Mouse (Mus musculus) forebrain, embryonic 10.5 days (tissue): ENCODE data around the gene Gm19426. TPM values are rescaled to one million over a fixed set of nuclear protein-coding genes. Genes with fewer than 3 reads are reported as not detected.
"Not testable (repeated sequence)": the region's sequence is repeated elsewhere in the genome, so short reads cannot be mapped to it uniquely, and the experiment has no call there.

ENCODE experiments used
- DNase-seq: peaks from one replicate; pipeline ENCODE4 v3.0.0-alpha.2; 2017; ENCODE audit warnings: low spot score; ENCODE audit errors: extremely low spot score
- H3K27ac ChIP-seq: fragments of 300-500 bp; sonication (generic); 2 replicates; pipeline ENCODE4 v1.5.1; 2016; ENCODE audit warnings: mild to moderate bottlenecking
- H3K27me3 ChIP-seq: fragments of 300-500 bp; sonication (generic); 2 replicates; pipeline ENCODE4 v1.6.1; 2016; ENCODE audit warnings: mild to moderate bottlenecking; ENCODE audit not compliant: poor library complexity, severe bottlenecking
- H3K36me3 ChIP-seq: fragments of 300-500 bp; sonication (generic); replicated peaks from 2 replicates; pipeline ENCODE4 v1.6.1; 2016; ENCODE audit warnings: mild to moderate bottlenecking, moderate library complexity
- H3K4me1 ChIP-seq: fragments of 300-500 bp; sonication (generic); 2 replicates; pipeline ENCODE4 v1.6.1; 2016
- H3K4me3 ChIP-seq: fragments of 300-500 bp; sonication (generic); 2 replicates; pipeline ENCODE4 v1.5.1; 2016; ENCODE audit warnings: mild to moderate bottlenecking, moderate library complexity
- H3K9me3 ChIP-seq: fragments of 300-500 bp; sonication (generic); 2 replicates; pipeline ENCODE4 v1.6.1; 2016; ENCODE audit warnings: mild to moderate bottlenecking, moderate library complexity
- WGBS: fragments of 180-500 bp; shearing (Covaris S2); methylation state at CpG from one replicate; pipeline ENCODE4 v1.1.7; 2016; 5-methylcytosine and 5-hydroxymethylcytosine counted together
- polyA plus RNA-seq: library from polyadenylated mRNA; unstranded; fragments of >200 nt; fragmentation: Nextera tagmentation; extraction: Ambion mirVana; gene quantifications from 2 replicates; pipeline ENCODE4 v1.2.1, GENCODE M21; 2016

The Gm19426 gene
- polyA plus RNA-seq, 1 experiment from 2014 or later: 8.8 TPM

DNA sequence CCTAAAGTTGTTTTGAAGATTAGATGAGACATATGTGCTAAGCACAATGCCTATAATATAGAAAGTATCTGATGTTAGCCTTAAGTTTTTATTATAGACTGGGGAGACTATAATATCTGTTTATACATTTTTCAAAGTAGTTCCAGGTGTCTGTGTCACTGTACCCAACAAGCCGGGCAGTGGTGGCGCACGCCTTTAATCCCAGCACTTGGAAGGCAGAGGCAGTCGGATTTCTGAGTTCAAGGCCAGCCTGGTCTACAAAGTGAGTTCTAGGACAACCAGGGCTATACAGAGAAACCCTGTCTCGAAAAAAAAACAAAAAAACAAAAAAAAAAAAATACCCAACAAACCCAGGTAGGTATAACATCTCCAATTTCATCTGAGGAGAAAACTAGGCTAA lies 15.3 kb downstream of the Gm19426 start:
- Histone ChIP-seq H3K36me3 (peaks cover 28% of the 10 kb centered on the region), H3K4me1 (peaks cover 30% of the 10 kb centered on the region), H3K4me3 (0 out of 2 replicates have a peak overlapping the region, but pooled peaks have one; percentile 66)
- not testable (repeated sequence) for H3K9me3 ChIP-seq, H3K27me3 ChIP-seq, DNase-seq, H3K27ac ChIP-seq
- 83% methylated on average over 5 of the region's 5 CpGs for WGBS

DNA sequence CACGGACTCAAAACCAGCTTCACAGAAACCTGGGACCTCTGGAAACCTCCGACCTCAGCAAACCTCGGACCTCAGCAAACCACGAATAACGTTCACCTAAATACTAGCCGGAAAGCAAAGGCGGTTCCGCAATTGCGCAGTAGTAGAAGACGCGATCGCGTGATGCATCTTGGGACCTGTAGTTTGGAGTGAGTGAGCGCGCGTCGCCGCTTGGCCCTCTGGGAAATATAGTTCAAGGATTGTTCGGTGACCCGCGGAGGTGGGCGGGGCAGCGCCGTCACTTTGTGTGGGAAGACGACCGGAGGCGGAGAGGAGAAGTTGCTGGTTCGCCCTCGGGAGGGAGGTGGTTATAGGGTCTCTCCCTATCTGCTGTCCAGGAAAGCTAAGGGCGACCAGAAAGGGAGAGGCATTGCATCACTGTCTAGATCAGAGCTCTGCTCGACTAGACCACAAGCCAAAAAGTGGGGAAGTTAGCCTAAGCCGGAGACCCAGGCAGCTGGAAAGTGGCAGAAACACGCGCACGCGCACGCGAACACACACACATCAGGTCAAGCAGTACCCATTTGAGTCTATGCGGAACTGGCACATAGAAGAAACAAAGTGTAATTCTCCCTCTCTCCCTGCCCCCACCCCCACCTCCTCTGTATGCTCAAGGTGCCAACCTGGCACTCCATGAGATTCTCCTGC lies 16.1 kb downstream of the Gm19426 start, which contains the start of gene Clp1:
TSS of gene Clp1 (minus strand) at position 179 of the 687 bp plus-strand sequence.
- H3K27ac ChIP-seq: peak within 1 kb of the TSS; percentile 87
- H3K9me3 ChIP-seq: no peaks in the 10 kb centered on the region
- peak; percentile 98 for DNase-seq
- H3K4me3 ChIP-seq: peak within 1 kb of the TSS; percentile 66
- no peaks in the 10 kb centered on the region for H3K27me3 ChIP-seq
- H3K4me1 ChIP-seq: peaks cover 28% of the 10 kb centered on the region
- under 1% methylated on average over 39 of the region's 39 CpGs for WGBS
- peaks cover 34% of the 10 kb centered on the region for H3K36me3 ChIP-seq

DNA sequence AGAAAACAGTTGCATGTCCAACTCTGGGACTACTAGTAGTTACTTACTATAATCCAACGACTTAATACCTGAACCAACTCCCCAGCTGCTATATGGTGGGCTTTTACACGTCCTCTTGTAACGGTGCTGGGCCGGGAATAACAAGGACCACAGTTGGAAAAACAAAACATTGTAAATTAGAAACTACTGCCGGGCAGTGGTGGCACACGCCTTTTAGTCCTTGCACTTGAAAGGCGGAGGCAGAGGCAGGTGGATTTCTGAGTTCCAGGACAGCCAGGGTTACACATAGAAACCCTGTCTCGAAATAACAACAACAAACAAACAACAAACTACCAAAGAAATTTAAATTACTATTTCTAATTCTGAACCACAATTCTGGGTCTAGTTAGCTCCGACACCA lies 16.7 kb downstream of the Gm19426 start:
- 5% methylated on average over 9 of the region's 9 CpGs for WGBS
- DNase-seq: no peak
- H3K4me3 ChIP-seq: peak overlapping the region; percentile 66
- H3K27me3 ChIP-seq: no peaks in the 10 kb centered on the region
- peaks cover 28% of the 10 kb centered on the region for H3K4me1 ChIP-seq
- no peaks in the 10 kb centered on the region for H3K9me3 ChIP-seq
- H3K36me3 ChIP-seq: peaks cover 40% of the 10 kb centered on the region
- H3K27ac ChIP-seq: peak overlapping the region; percentile 87

DNA sequence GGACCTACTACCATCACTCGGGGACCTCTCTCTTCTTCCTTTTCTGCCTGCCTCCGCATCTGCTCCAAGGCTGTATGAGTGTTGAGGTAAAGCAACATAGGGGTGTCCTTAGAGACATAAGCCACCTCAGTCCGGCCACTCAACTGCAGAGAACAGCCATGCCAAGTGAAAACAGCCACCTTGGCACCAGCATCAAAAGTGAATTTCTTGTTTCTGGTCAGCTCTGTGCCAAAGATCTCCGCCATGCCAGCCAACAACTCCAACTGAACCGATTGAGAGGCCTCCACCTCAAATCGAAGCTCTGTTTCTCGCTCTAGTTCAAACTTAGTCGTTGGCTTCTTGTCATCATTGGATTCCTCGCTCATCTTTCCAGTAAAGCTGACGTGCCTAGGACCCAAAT lies 17.7 kb downstream of the Gm19426 start:
- no peaks in the 10 kb centered on the region for H3K27me3 ChIP-seq
- peak overlapping the region; percentile 66 for H3K4me3 ChIP-seq
- peaks cover 45% of the 10 kb centered on the region for H3K36me3 ChIP-seq
- DNase-seq: no peak
- WGBS: 95% methylated on average over 10 of the region's 10 CpGs
- H3K27ac ChIP-seq: no peak overlapping the region
- no peaks in the 10 kb centered on the region for H3K9me3 ChIP-seq
- H3K4me1 ChIP-seq: peaks cover 28% of the 10 kb centered on the region

DNA sequence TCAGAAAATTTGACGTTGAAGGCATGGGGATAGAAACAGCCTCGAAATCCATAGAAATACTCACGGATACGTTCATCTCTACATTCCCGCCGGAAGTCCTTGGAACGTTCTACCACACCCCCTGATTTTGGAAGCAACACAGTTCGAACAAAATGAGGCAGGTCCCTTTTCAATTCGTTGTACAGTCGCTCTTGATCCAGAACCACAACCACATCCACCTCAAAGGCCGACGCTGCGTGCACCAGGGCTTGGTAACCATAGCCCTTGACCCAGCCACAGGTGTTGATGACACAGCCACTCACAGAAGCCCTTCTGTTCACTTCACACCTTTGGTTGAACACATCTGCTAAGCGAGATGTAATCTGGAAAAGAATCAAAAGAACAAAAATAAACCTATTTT lies 19.6 kb downstream of the Gm19426 start:
- Histone ChIP-seq H3K4me1 (peaks cover 28% of the 10 kb centered on the region), H3K27ac (no peak overlapping the region), H3K4me3 (no peak overlapping the region), H3K36me3 (peaks cover 45% of the 10 kb centered on the region), H3K9me3 (no peaks in the 10 kb centered on the region), H3K27me3 (no peaks in the 10 kb centered on the region)
- DNase-seq: no peak
- 96% methylated on average over 14 of the region's 14 CpGs for WGBS

DNA sequence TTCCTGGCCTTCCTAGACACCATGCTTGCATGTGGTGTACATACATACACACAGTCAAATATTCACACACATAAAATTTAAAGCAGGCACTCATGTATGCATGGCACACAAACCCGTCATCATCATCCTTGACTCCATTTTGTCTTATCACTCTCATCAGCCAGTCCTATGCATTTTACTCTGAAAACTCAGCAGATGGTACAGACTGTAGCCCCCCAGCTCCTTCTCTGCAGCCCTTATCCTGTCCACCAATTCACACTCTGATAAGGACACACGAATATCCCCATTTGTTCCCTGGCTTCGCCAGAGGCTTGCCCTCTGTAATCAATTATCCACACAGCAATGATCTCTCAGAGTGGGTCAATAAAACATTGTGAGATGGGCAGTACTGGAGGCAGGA lies 22.3 kb downstream of the Gm19426 start:
- Histone ChIP-seq H3K4me3 (no peak overlapping the region), H3K4me1 (peaks cover 25% of the 10 kb centered on the region), H3K27ac (no peak overlapping the region), H3K27me3 (no peaks in the 10 kb centered on the region), H3K36me3 (peaks cover 45% of the 10 kb centered on the region), H3K9me3 (no peaks in the 10 kb centered on the region)
- 85% methylated on average over 3 of the region's 3 CpGs for WGBS
- no peak for DNase-seq

DNA sequence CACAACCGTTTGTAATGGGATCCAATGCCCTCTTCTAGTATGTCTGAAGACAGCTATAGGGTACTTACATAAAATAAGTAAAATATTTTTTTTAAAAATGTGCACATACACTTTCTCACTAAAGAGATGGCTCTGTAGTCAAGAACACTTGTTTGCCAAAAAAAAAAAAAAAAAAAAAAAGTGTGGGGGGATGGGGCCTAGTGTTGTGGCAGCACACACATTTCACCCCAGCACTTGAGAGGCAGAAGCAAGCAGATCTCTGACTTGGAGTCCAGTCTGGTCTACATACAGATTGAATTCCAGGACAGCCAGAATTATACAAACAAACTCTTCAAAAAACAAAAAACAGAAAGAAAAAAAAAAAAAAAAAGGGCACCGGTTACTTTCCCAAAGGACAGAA lies 22.7 kb downstream of the Gm19426 start:
- WGBS: 93% methylated on average over 2 of the region's 2 CpGs
- H3K9me3 ChIP-seq: no peaks in the 10 kb centered on the region
- H3K27ac ChIP-seq: no peak overlapping the region
- H3K27me3 ChIP-seq: no peaks in the 10 kb centered on the region
- H3K4me1 ChIP-seq: peaks cover 22% of the 10 kb centered on the region
- no peak for DNase-seq
- H3K4me3 ChIP-seq: no peak overlapping the region
- peaks cover 42% of the 10 kb centered on the region for H3K36me3 ChIP-seq

DNA sequence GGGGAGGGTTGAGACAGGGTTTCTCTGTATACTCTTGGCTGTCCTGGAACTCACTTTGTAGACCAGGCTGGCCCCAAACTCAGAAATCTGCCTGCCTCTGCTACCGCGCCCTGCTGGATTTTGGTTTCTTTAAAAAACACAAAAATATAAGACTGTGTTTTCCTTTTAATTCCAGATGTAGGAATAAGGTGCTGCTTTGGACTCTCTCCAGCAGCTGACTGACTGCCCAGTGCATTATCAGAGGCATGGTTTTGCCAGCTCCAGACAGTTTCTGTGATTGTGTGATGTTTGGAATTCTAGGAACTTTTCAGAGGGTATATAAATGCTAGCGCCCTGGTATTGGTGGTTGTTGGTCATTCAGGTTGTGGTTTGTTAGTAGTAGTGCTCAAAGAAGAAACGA lies 26.1 kb downstream of the Gm19426 start:
- H3K4me3 ChIP-seq: no peak overlapping the region
- no peaks in the 10 kb centered on the region for H3K27me3 ChIP-seq
- no peak overlapping the region for H3K27ac ChIP-seq
- peaks cover 31% of the 10 kb centered on the region for H3K4me1 ChIP-seq
- H3K36me3 ChIP-seq: peaks cover 11% of the 10 kb centered on the region
- WGBS: 93% methylated on average over 4 of the region's 4 CpGs
- no peak for DNase-seq
- H3K9me3 ChIP-seq: no peaks in the 10 kb centered on the region

DNA sequence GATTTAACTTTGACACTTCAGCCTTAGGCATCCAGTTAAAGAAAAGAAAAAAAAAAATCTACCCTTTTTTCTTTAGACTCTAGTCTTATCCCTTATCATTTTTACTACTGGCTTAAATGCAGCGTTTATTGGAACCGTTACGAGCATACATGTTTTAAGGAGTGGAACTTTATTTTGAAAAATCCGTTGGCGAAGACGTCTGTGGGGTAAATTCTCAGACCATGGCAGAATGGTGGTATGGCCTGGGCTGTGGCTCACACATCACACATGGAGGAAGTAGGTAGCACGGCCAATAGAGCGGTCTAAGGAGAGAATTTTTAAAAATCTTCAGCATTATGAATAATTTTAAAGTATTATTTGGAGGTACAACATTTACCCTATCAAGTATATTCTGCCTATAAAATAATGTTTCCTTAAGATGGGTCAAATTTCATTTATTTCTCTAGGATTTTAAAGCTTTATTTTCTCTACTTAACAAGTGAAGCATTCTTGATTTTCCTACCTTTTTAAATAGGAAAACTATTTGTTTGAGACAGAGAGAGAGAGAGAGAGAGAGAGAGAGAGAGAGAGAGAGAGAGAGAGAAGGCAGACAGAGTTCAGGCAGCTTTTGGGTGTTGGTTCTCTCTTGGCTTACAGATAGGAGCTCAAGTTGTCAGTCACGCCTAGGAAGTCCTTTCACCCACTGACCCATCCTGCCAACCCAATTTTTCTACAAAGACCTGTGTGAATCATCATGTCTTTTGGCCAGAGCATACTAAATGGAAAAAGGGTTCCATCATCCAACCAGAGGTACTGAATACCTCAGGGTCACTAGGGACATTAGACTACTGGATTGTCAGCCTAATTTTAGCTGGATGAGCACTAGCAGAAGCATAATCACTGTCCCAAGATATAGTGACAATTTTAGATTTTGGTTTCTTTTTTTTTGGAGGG lies 26.8 kb downstream of the Gm19426 start:
- no peaks in the 10 kb centered on the region for H3K9me3 ChIP-seq
- 44% methylated on average over 9 of the region's 9 CpGs for WGBS
- peak overlapping the region; percentile 74 for H3K4me3 ChIP-seq
- peak overlapping the region; percentile 96 for H3K27ac ChIP-seq
- H3K36me3 ChIP-seq: peaks cover 5% of the 10 kb centered on the region
- no peak for DNase-seq
- no peaks in the 10 kb centered on the region for H3K27me3 ChIP-seq
- H3K4me1 ChIP-seq: peaks cover 33% of the 10 kb centered on the region

DNA sequence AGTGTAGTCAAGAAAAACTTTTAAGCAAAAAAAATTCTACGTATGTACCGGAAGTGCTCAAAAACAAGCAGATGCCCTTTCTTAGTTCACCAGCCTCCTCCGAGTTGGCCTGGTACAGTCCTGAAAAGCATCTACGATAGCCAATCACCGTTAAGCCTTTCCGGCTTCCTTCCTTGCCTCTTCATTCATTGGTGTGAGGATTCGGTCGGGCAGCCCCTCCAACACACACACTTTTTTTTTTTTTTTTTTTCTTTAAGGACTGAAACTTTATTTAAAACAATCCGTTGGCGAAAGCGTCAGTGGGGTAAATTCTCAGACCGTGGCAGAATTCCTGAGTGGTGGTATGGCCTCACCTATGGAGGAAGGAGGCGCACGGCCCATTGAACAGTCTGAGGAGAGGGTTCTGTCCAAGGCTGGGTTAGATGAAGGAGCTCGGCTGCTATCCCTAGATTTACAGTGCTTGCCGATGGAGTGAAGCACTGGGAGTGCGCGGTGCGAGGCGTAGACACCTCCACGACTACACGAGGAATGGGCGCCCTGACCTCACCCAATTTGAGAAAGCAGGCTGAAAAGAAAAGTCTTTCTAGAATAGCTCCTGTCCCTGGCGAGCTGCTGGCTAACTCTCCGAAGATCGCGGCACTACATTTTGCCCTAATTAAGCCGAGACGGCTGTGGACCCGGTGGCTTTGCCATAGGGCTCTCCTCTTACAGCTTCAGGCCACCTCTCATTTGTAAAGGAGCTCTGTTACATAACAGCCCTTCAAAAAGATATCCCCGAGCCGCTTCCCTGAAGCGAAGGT lies 27.7 kb downstream of the Gm19426 start:
- H3K36me3 ChIP-seq: peaks cover 6% of the 10 kb centered on the region
- under 1% methylated on average over 33 of the region's 33 CpGs for WGBS
- H3K4me1 ChIP-seq: peaks cover 33% of the 10 kb centered on the region
- H3K9me3 ChIP-seq: no peaks in the 10 kb centered on the region
- no peak for DNase-seq
- peak overlapping the region; percentile 96 for H3K27ac ChIP-seq
- no peaks in the 10 kb centered on the region for H3K27me3 ChIP-seq
- peak overlapping the region; percentile 74 for H3K4me3 ChIP-seq

DNA sequence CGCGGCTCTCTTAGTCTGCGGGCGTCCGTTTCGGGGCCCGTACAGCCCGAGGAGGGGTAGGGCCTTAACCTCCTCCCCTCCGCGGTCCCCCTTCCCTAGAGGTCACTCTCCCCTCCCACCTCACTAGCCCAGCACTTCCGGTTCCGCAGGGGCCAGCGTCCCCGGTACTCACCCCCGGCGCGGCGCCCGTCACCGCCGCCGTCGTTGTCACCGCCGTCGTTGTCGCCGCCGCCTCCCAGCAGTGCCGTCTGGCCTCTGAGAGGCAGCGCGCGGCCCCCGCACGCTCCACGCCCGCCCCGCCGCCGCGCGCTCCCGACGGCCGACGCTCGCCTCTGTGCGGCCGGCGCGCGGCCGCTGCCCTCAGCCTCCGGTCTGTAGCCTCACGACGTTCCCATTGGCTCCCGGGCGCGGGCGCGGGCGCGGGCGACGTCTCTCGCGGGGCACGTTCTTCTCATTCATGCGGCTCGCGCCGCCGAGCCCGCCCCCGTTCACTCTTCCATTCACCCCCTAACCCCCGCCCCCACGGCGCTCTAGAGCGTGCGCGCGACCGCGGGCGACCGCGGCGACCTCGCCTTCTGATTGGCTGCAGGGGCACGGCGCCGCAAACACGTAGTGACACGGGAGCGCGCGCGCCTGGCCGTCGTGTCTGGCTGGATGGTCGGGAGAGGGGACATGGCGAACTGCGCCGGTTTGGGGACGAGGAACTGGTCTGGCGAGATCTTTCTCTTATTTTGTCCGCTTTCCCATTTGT lies 28.5 kb downstream of the Gm19426 start, which contains the start of gene Zdhhc5:
TSS of gene Zdhhc5 (minus strand) at position 370 of the 751 bp plus-strand sequence.
- peak within 1 kb of the TSS; percentile 74 for H3K4me3 ChIP-seq
- H3K4me1 ChIP-seq: peaks cover 33% of the 10 kb centered on the region
- DNase-seq: peak; percentile 99
- under 1% methylated on average over 107 of the region's 107 CpGs for WGBS
- H3K9me3 ChIP-seq: no peaks in the 10 kb centered on the region
- H3K27me3 ChIP-seq: no peaks in the 10 kb centered on the region
- H3K36me3 ChIP-seq: peaks cover 14% of the 10 kb centered on the region
- peak within 1 kb of the TSS; percentile 96 for H3K27ac ChIP-seq

DNA sequence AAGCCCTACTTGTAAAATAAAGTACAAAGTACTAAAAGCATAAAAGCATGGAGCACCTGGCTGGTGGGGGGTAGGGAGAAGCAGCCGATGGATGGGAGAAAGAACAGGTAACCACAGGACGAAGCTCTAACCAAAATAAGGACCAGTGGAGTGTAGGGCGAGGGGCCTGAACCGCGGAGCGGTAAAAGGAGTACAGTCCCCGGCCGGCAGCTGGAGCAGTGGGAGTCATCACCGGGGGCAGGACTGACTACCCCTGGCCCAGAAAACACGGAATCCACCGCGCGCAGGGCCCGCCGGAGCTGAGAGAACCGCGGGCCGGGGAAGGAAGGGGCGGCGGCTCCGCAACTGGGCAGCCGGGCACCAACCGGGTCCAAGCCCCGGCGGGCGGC lies 29.0 kb downstream of the Gm19426 start:
- Histone ChIP-seq H3K4me3 (peak overlapping the region; percentile 74), H3K36me3 (peaks cover 20% of the 10 kb centered on the region), H3K27me3 (no peaks in the 10 kb centered on the region), H3K9me3 (no peaks in the 10 kb centered on the region), H3K4me1 (peaks cover 33% of the 10 kb centered on the region), H3K27ac (peak overlapping the region; percentile 96)
- DNase-seq: no peak
- WGBS: 0% methylated on average over 24 of the region's 26 CpGs
